Mouse (Mus musculus): Measurements from ENCODE around the gene Rcbtb2. TPM values are rescaled to one million over a fixed set of nuclear protein-coding genes. Genes with fewer than 3 reads are reported as not detected.
A peak's percentile ranks its signal among the peaks of the same experiment; 100 is the strongest.

Rcbtb2 gene
- polyA plus RNA-seq, 1 experiment from 2014 or later, result 155 TPM

DNA sequence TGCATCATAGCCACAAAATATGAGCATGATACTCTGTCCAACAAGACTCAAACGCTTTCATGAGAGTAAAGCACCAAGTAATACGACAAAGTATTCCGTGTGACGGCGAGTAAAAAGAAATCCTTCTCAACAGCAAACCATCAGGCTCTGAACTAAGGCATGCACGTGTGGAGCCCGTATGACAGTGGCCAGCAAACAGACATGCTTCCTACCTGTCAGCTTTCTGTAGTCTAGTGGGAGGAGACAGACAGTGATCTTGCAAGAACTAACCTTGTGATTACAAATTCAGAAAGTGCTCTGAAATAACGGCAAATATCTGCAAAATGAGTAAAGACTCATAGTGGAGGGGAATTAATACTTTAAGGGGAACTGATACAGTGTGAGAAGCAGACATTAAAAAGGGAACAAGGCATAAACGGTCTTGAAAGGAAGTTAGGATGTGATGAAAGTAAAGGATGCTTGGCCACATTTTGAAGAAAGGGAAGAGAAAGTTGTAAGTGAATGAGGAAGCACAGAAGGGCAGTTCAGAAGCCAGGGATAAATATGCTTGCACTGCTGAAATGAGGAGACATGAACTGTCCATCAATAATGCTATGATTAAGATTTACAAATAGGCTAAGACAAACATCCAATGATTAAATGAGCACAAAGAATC lies 99.6 kb downstream of the Rcbtb2 start:
- Histone ChIP-seq H3K9me3 (no peaks in the 10 kb centered on the region), H3K36me3 (no peaks in the 10 kb centered on the region), H3K27ac (no peak overlapping the region), H3K4me2 (replicated peaks) (no peak overlapping the region), H3K4me3 (no peak overlapping the region), H3K9ac (no peak overlapping the region), H3K27me3 (no peaks in the 10 kb centered on the region), H3K4me1 (no peaks in the 10 kb centered on the region)
- ATAC-seq (ENCODE audit: insufficient number of reproducible peaks, insufficient read depth, low FRiP score, low TSS enrichment), result no peak
- 88% methylated on average over 9 of the region's 9 CpGs for WGBS

DNA sequence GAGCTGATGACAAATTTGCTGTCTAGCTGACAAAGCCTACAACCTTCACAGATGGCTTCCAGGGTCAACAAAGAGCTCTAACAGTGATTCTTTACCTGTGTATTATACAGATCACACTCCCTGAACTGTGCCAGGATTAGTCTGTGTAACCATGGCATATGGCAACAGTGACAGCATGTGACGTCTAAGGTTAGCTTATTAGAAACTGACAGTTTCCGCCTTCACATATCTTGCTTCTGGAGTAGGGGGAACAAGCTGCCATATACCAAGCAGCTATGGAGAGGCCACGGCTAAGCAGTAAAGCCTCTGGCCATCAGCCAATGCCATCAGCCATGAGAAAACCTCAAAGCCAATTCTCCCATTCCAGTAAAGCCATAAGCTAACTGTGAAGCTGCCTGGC lies 103.5 kb downstream of the Rcbtb2 start:
- Histone ChIP-seq H3K27me3 (no peaks in the 10 kb centered on the region), H3K36me3 (no peaks in the 10 kb centered on the region), H3K27ac (no peak overlapping the region), H3K9me3 (no peaks in the 10 kb centered on the region), H3K4me1 (peaks cover 3% of the 10 kb centered on the region; the same call in 1 of the 2 replicates), H3K4me3 (no peak overlapping the region), H3K9ac (no peak overlapping the region), H3K4me2 (replicated peaks) (no peak overlapping the region)
- ATAC-seq (ENCODE audit: insufficient number of reproducible peaks, insufficient read depth, low FRiP score, low TSS enrichment), result no peak
- 79% methylated on average over 3 of the region's 3 CpGs for WGBS

DNA sequence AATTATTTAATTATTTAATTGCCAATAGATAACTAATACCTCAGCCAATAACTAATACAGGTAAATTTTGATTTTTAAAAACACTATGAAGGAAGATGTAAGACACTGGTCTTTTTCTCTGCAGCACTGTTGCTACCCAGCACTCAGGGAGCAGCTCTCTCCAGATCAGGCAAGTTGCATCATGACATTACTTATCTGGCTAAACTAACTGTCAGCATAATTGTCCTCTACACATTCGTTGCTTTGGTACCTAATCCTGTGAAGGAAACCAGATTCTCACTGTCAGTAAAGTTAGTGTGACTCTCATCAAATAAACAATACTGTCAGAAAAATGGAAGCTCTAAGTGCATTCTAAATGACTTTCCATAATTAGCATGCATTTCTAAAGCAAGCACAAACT lies 104.0 kb downstream of the Rcbtb2 start:
- Histone ChIP-seq H3K27me3 (no peaks in the 10 kb centered on the region), H3K4me3 (no peak overlapping the region), H3K36me3 (no peaks in the 10 kb centered on the region), H3K27ac (no peak overlapping the region), H3K4me1 (peaks cover 8% of the 10 kb centered on the region; the same call in 1 of the 2 replicates), H3K9ac (no peak overlapping the region), H3K4me2 (replicated peaks) (no peak overlapping the region), H3K9me3 (no peaks in the 10 kb centered on the region)
- 28% methylated on average over 1 of the region's 1 CpGs for WGBS
- no peak for ATAC-seq (ENCODE audit: insufficient number of reproducible peaks, insufficient read depth, low FRiP score, low TSS enrichment)

DNA sequence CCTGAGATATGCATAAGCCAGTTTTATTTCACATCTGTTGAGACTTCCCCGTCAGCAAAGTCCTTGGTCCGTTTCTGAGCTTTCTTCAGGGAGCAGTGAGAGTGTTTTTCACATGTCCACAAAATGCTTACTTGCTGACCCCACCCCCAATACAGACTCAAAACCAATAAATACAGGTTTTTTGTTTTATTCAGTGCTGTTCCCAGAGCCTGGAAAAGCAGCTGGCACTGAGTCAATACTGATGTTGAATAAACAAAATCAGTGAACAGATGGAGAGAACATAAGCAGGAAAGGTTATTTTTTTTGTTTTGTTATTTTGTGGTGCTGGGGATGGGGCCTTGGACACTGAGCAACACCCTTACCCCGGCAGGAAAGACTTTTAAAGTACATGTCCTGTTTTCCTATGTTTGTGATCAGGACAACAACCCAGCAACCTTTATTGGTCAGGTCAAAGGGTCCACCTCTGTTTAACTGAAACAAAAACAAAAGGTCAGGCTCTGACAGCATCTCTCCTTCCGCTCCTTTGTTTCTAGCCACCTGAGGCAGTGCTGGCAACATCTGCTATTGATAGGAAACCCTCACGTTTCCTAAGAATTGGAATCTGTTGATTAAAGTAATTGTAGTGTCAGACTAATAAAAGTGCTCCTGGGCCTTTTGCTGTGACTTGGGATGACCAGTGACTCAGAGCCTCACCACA lies 108.6 kb downstream of the Rcbtb2 start:
- ATAC-seq (ENCODE audit: insufficient number of reproducible peaks, insufficient read depth, low FRiP score, low TSS enrichment), result no peak
- Histone ChIP-seq H3K36me3 (no peaks in the 10 kb centered on the region), H3K4me2 (replicated peaks) (no peak overlapping the region), H3K4me3 (no peak overlapping the region), H3K9ac (no peak overlapping the region), H3K27me3 (no peaks in the 10 kb centered on the region), H3K4me1 (peaks cover 18% of the 10 kb centered on the region), H3K27ac (0 out of 2 replicates have a peak overlapping the region, but pooled peaks have one; percentile 51), H3K9me3 (no peaks in the 10 kb centered on the region)
- WGBS, result 12% methylated on average over 5 of the region's 5 CpGs

DNA sequence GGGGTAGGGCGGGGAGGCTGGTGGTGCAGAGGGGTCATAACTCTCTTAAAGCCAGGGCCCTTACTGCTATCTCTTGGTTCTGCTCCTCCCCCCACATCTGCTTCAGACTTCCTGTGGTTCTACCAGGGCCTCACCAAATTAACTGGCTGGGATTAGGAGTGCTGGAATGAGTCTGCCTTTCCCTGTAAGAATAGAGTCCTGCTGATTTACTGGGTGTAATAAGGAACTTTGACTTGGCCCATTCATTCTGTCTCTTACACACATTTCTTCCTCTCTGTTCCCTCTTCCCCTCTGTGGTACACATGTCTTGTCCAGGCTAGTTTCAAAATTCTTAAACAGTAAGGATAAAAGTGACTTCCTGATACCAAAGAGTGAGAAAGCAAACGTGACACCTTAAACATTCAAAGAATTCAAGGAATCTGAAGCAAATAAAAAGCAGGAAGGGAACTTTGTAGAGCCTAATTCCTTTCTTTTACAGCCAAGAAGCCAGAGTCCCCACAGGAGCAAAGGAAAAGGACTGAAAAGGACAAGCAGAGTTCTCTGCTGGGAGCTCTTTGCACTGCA lies 111.7 kb downstream of the Rcbtb2 start:
- WGBS, result 6% methylated on average over 2 of the region's 2 CpGs
- Histone ChIP-seq H3K27ac (peak overlapping the region; percentile 78), H3K4me3 (no peak overlapping the region), H3K9ac (no peak overlapping the region), H3K36me3 (no peaks in the 10 kb centered on the region), H3K27me3 (no peaks in the 10 kb centered on the region), H3K4me2 (replicated peaks) (no peak overlapping the region), H3K9me3 (no peaks in the 10 kb centered on the region), H3K4me1 (peaks cover 18% of the 10 kb centered on the region)
- ATAC-seq (ENCODE audit: insufficient number of reproducible peaks, insufficient read depth, low FRiP score, low TSS enrichment), result no peak

DNA sequence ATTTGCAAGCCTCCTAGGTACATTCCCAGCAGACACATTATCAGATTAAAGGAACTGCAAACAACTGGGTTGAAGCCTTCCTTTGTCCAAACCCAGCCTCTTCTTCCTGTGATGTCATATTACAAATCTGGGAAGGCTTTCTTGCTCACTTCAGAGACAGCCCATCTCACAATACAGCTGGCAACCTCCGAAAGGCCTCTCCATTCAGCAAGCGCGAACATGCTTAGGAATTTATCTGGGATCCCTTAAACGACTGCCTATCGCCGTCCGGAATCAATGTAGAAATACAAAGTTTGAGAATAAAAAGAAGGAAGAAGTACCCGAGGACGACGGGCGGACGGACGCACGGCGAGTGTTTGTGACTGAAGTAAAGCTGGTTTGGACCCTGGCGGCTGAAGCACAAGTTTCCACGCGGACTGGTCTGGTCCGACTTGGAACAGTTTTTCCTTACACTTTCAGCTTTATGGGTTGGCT lies 115.0 kb downstream of the Rcbtb2 start, which contains the start of gene Lpar6:
Gene Lpar6 (plus strand): TSS at position 48 of the 474 bp plus-strand sequence.
- peaks cover 10% of the 10 kb centered on the region for H3K4me1 ChIP-seq
- H3K27me3 ChIP-seq, result no peaks in the 10 kb centered on the region
- H3K4me3 ChIP-seq, result peak within 1 kb of the TSS; percentile 62
- peaks cover 5% of the 10 kb centered on the region; the same call in 1 of the 2 replicates for H3K36me3 ChIP-seq
- H3K9me3 ChIP-seq, result no peaks in the 10 kb centered on the region
- H3K4me2 ChIP-seq (replicated peaks), result peak within 1 kb of the TSS; percentile 51
- peak; percentile 82 for ATAC-seq (ENCODE audit: insufficient number of reproducible peaks, insufficient read depth, low FRiP score, low TSS enrichment)
- WGBS, result under 1% methylated on average over 19 of the region's 19 CpGs
- H3K27ac ChIP-seq, result peak within 1 kb of the TSS; percentile 95
- peak within 1 kb of the TSS; percentile 70 for H3K9ac ChIP-seq

DNA sequence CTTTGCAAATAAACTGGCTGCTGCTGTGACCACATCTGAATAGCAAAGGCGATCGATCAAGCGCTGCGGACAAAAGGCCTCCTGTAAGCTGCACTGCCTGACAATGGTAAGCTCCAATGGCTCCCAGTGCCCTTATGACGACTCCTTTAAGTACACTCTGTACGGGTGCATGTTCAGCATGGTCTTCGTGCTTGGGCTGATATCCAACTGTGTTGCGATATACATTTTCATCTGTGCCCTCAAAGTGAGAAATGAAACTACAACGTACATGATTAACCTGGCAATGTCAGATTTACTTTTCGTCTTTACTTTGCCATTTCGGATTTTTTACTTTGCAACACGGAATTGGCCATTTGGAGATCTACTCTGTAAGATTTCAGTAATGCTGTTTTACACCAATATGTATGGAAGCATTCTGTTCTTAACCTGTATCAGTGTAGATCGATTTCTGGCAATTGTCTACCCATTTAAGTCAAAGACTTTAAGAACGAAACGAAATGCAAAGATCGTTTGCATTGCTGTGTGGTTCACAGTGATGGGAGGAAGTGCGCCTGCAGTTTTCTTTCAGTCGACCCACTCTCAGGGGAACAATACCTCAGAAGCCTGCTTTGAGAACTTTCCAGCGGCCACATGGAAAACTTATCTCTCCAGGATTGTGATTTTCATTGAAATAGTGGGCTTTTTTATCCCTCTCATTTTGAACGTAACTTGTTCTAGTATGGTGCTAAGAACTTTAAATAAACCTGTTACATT lies 115.8 kb downstream of the Rcbtb2 start:
- Histone ChIP-seq H3K4me3 (peak overlapping the region; percentile 62), H3K9me3 (no peaks in the 10 kb centered on the region), H3K9ac (peak overlapping the region; percentile 70), H3K27ac (peak overlapping the region; percentile 95), H3K4me1 (peaks cover 10% of the 10 kb centered on the region), H3K4me2 (replicated peaks) (peak overlapping the region; percentile 51), H3K36me3 (peaks cover 5% of the 10 kb centered on the region; the same call in 1 of the 2 replicates), H3K27me3 (no peaks in the 10 kb centered on the region)
- peak; percentile 79; the same call in 1 of the 2 replicates for ATAC-seq (ENCODE audit: insufficient number of reproducible peaks, insufficient read depth, low FRiP score, low TSS enrichment)
- WGBS, result under 1% methylated on average over 20 of the region's 20 CpGs

DNA sequence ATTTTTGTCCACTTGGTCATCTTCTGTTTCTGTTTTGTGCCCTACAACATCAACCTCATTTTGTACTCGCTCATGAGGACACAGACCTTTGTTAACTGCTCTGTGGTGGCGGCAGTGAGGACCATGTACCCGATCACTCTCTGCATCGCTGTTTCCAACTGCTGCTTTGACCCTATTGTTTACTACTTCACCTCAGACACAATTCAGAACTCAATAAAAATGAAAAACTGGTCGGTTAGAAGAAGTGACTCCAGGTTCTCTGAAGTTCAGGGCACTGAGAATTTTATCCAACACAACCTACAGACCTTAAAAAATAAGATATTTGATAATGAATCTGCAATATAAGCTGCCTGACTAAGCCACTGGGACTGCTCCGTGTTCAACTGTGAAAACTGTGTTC lies 116.5 kb downstream of the Rcbtb2 start:
- Histone ChIP-seq H3K27ac (peak overlapping the region; percentile 95), H3K4me2 (replicated peaks) (peak overlapping the region; percentile 51), H3K4me1 (peaks cover 8% of the 10 kb centered on the region), H3K27me3 (no peaks in the 10 kb centered on the region), H3K36me3 (peaks cover 5% of the 10 kb centered on the region; the same call in 1 of the 2 replicates), H3K9ac (peak overlapping the region; percentile 70), H3K4me3 (peak overlapping the region; percentile 62), H3K9me3 (no peaks in the 10 kb centered on the region)
- no peak for ATAC-seq (ENCODE audit: insufficient number of reproducible peaks, insufficient read depth, low FRiP score, low TSS enrichment)
- WGBS, result under 1% methylated on average over 6 of the region's 6 CpGs

DNA sequence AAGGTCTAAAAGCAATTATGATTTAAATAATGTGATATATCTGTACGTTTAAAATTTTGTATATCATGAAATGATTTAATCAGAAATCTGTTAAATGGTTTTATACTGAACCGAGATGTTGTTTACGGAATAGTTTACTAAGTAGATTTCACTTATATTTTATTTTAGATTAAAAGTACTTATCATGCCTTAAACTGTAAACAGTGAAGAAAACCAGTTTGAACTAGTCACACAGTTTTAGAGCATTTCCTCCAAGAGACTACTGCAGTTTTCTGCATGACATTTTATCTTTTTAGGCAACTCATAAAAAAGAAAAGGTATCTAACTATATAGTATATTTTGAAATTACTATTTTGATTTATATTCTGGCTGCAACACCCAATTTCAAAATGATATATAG lies 117.0 kb downstream of the Rcbtb2 start:
- no peak for ATAC-seq (ENCODE audit: insufficient number of reproducible peaks, insufficient read depth, low FRiP score, low TSS enrichment)

DNA sequence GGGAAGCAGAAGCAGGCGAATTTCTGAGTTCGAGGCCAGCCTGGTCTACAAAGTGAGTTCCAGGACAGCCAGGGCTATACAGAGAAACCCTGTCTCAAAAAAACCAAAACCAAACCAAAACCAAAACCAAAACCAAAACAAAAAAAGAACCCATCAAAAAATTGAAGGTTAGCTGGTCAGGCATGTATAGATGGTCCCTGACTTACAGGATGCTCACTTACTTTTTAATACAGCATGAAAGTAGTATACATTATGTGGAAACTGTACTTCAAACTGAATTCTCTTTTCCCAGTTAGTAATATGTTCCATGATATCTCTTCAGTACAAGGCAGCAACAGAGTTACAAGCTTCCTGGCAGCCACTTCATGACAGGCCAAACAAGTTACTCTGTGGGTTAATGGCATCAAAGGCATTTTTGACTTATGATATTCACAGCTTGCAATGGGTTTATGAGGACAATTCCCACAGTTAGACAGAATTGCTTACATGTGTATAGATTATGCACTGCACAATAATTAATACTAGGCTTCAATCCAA lies 121.3 kb downstream of the Rcbtb2 start:
- Histone ChIP-seq H3K36me3 (peaks cover 5% of the 10 kb centered on the region; the same call in 1 of the 2 replicates), H3K9ac (no peak overlapping the region), H3K27me3 (no peaks in the 10 kb centered on the region), H3K9me3 (no peaks in the 10 kb centered on the region), H3K27ac (no peak overlapping the region), H3K4me3 (no peak overlapping the region), H3K4me1 (no peaks in the 10 kb centered on the region), H3K4me2 (replicated peaks) (no peak overlapping the region)
- no peak for ATAC-seq (ENCODE audit: insufficient number of reproducible peaks, insufficient read depth, low FRiP score, low TSS enrichment)
- WGBS, result 94% methylated on average over 2 of the region's 2 CpGs

More for the DNA sequence above, 117.0 kb downstream of the Rcbtb2 start:
- peaks cover 5% of the 10 kb centered on the region; the same call in 1 of the 2 replicates for H3K36me3 ChIP-seq
- 0 out of 2 replicates have a peak overlapping the region, but pooled peaks have one; percentile 32 for H3K4me2 ChIP-seq (replicated peaks)
- H3K9me3 ChIP-seq, result no peaks in the 10 kb centered on the region
- WGBS, result 50% methylated on average over 3 of the region's 3 CpGs
- H3K9ac ChIP-seq, result no peak overlapping the region
- no peak overlapping the region for H3K4me3 ChIP-seq
- H3K4me1 ChIP-seq, result peaks cover 3% of the 10 kb centered on the region
- H3K27ac ChIP-seq, result no peak overlapping the region
- H3K27me3 ChIP-seq, result no peaks in the 10 kb centered on the region

DNA sequence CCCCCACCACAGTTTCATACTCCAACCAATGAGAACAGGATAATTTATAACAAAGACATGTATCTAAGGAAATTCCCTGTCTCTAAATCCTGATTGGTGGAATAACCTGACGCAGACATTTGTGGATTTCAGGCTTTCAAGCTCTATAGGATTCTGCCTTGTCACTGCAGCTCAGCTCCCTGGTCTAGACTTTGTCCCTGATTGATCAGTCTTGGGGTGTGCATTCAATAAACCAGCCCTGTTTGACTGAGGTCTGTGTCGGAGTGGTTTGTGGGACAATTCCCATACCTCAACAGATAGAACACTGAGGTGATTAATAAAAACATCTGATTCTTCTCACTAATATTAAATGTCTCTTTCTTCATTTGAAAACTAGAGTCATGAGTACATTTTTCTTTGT lies 127.2 kb downstream of the Rcbtb2 start:
- ATAC-seq (ENCODE audit: insufficient number of reproducible peaks, insufficient read depth, low FRiP score, low TSS enrichment), result no peak
- Histone ChIP-seq H3K36me3 (no peaks in the 10 kb centered on the region), H3K9ac (no peak overlapping the region), H3K27ac (no peak overlapping the region), H3K4me3 (no peak overlapping the region), H3K27me3 (no peaks in the 10 kb centered on the region), H3K4me2 (replicated peaks) (no peak overlapping the region), H3K4me1 (no peaks in the 10 kb centered on the region), H3K9me3 (no peaks in the 10 kb centered on the region)
- 95% methylated on average over 2 of the region's 2 CpGs for WGBS

Data from embryonic facial prominence, embryonic 12.5 days (tissue).